8 mouse cellular contexts compared by ENCODE assay signal in genomic region chr6:5255722-5256451, GRCm38 (mm10). TPM values are rescaled to one million over a fixed set of nuclear protein-coding genes. Genes with fewer than 3 reads are reported as not detected.
A peak's percentile ranks its signal among the peaks of the same experiment; 100 is the strongest.
DNase-seq lines count a peak whose midpoint lies in the region; ATAC-seq lines count a peak whose summit lies in the region.

TSS of gene Pon3 (minus strand) at chr6:5256286.

- DNase-seq in 416B (ENCODE audit: low read depth): peak; percentile 81
- DNase-seq in ZHBTc4 (ENCODE audit: low read depth, low spot score): peak; percentile 91
- peak; percentile 47 for DNase-seq in thymus, postnatal 4 days

- H3K36me3 ChIP-seq in embryonic facial prominence, embryonic 15.5 days: no peaks in the 10 kb centered on the region
- peaks cover 6% of the 10 kb centered on the region; the same call in 1 of the 2 replicates for H3K36me3 ChIP-seq in heart, embryonic 13.5 days
- no peaks in the 10 kb centered on the region for H3K36me3 ChIP-seq in kidney, embryonic 15.5 days
- H3K36me3 ChIP-seq in lung, embryonic 15.5 days: no peaks in the 10 kb centered on the region

- H3K9ac ChIP-seq in embryonic facial prominence, embryonic 15.5 days: no peak within 1 kb of the TSS
- peak within 1 kb of the TSS; percentile 82 for H3K9ac ChIP-seq in heart, embryonic 13.5 days
- H3K9ac ChIP-seq in kidney, embryonic 15.5 days: no peak within 1 kb of the TSS
- peak within 1 kb of the TSS; percentile 40 for H3K9ac ChIP-seq in lung, embryonic 15.5 days

- H3K4me1 ChIP-seq in embryonic facial prominence, embryonic 15.5 days: peaks cover 13% of the 10 kb centered on the region; the same call in 1 of the 2 replicates
- H3K4me1 ChIP-seq in heart, embryonic 13.5 days: peaks cover 20% of the 10 kb centered on the region
- H3K4me1 ChIP-seq in kidney, embryonic 15.5 days: peaks cover 8% of the 10 kb centered on the region; the same call in 1 of the 2 replicates
- H3K4me1 ChIP-seq in lung, embryonic 15.5 days: peaks cover 11% of the 10 kb centered on the region; the same call in 1 of the 2 replicates

- ATAC-seq in embryonic facial prominence, embryonic 15.5 days (ENCODE audit: insufficient number of reproducible peaks, low FRiP score, low TSS enrichment, low read depth): peak; percentile 70; the same call in 1 of the 2 replicates
- ATAC-seq in heart, embryonic 13.5 days (ENCODE audit: extremely low read depth, insufficient number of reproducible peaks, low FRiP score, low TSS enrichment): peak; percentile 71; the same call in 1 of the 2 replicates
- peak; percentile 95 for ATAC-seq in kidney, embryonic 15.5 days (replicated peaks; ENCODE audit: low FRiP score)
- ATAC-seq in lung, embryonic 15.5 days (ENCODE audit: borderline replicate concordance, extremely low read depth, low FRiP score, low TSS enrichment): peak; percentile 90
- peak; percentile 58 for ATAC-seq in neutrophil, adult 5-6 weeks (ENCODE audit: extremely low read depth, insufficient number of reproducible peaks, low FRiP score, poor library complexity, severe bottlenecking)

- H3K27me3 ChIP-seq in embryonic facial prominence, embryonic 15.5 days: no peaks in the 10 kb centered on the region
- H3K27me3 ChIP-seq in heart, embryonic 13.5 days (replicated peaks): no peaks in the 10 kb centered on the region
- no peaks in the 10 kb centered on the region for H3K27me3 ChIP-seq in kidney, embryonic 15.5 days
- H3K27me3 ChIP-seq in lung, embryonic 15.5 days: no peaks in the 10 kb centered on the region

- H3K4me3 ChIP-seq in embryonic facial prominence, embryonic 15.5 days (replicated peaks): peak within 1 kb of the TSS; percentile 39
- H3K4me3 ChIP-seq in heart, embryonic 13.5 days: peak within 1 kb of the TSS; percentile 64
- H3K4me3 ChIP-seq in kidney, embryonic 15.5 days (replicated peaks): peak within 1 kb of the TSS; percentile 51
- peak within 1 kb of the TSS; percentile 50 for H3K4me3 ChIP-seq in lung, embryonic 15.5 days

- H3K9me3 ChIP-seq in embryonic facial prominence, embryonic 15.5 days (replicated peaks): no peaks in the 10 kb centered on the region
- no peaks in the 10 kb centered on the region for H3K9me3 ChIP-seq in heart, embryonic 13.5 days
- H3K9me3 ChIP-seq in kidney, embryonic 15.5 days (replicated peaks): no peaks in the 10 kb centered on the region
- no peaks in the 10 kb centered on the region for H3K9me3 ChIP-seq in lung, embryonic 15.5 days

- no peak within 1 kb of the TSS for H3K27ac ChIP-seq in embryonic facial prominence, embryonic 15.5 days (replicated peaks)
- peak within 1 kb of the TSS; percentile 73 for H3K27ac ChIP-seq in heart, embryonic 13.5 days (replicated peaks)
- peak within 1 kb of the TSS; percentile 14; the same call in 1 of the 2 replicates for H3K27ac ChIP-seq in kidney, embryonic 15.5 days
- H3K27ac ChIP-seq in lung, embryonic 15.5 days: peak within 1 kb of the TSS; percentile 4; the same call in 1 of the 2 replicates

- peak within 1 kb of the TSS; percentile 50 for H3K4me2 ChIP-seq in embryonic facial prominence, embryonic 15.5 days (replicated peaks)
- peak within 1 kb of the TSS; percentile 75 for H3K4me2 ChIP-seq in heart, embryonic 13.5 days
- H3K4me2 ChIP-seq in kidney, embryonic 15.5 days: peak within 1 kb of the TSS; percentile 69
- H3K4me2 ChIP-seq in lung, embryonic 15.5 days: peak within 1 kb of the TSS; percentile 68

- 9% methylated on average over 16 of the region's 16 CpGs for WGBS in embryonic facial prominence, embryonic 15.5 days
- 3% methylated on average over 16 of the region's 16 CpGs for WGBS in heart, embryonic 13.5 days
- WGBS in kidney, embryonic 15.5 days: 2% methylated on average over 16 of the region's 16 CpGs
- whole genome bisulfite sequencing in lung, embryonic 15.5 days: 5% methylated on average over 16 of the region's 16 CpGs

RNA-seq across cellular contexts. Expression of gene Pon3, which starts in this region (rescaled TPM):
- 10.3 and 15.2 TPM in 2 replicates for polyA plus RNA-seq in embryonic facial prominence, embryonic 15.5 days (2015; fragmentation: Nextera tagmentation; extraction: Ambion mirVana)
- 36.5 and 41.3 TPM in 2 replicates for polyA plus RNA-seq in heart, embryonic 13.5 days (2015; fragmentation: Nextera tagmentation; extraction: Ambion mirVana)
- polyA plus RNA-seq in kidney, embryonic 15.5 days (2015; fragmentation: Nextera tagmentation; extraction: Ambion mirVana): 12.3 and 12.8 TPM in 2 replicates
- polyA plus RNA-seq in lung, embryonic 15.5 days (2015; fragmentation: Nextera tagmentation; extraction: Ambion mirVana): 18.9 and 23.0 TPM in 2 replicates
- total RNA-seq in neutrophil, adult 5-6 weeks (2017): 0.61 and 2.9 TPM in 2 replicates

Comparison
In these comparisons a context has a peak if more than half of its experiments do, and no peak if none do; other contexts are left out.
1. H3K9ac ChIP-seq: peak in heart, embryonic 13.5 days (single experiment) and lung, embryonic 15.5 days (single experiment); none in embryonic facial prominence, embryonic 15.5 days (single experiment) and kidney, embryonic 15.5 days (single experiment).
2. Peak in every context shown above with its lines, with median percentiles within 50 percentile points of each other: DNase-seq, ATAC-seq, H3K4me2 ChIP-seq and H3K4me3 ChIP-seq.